Mouse (Mus musculus): ENCODE measurements around the gene Gm11084. TPM values are rescaled to one million over a fixed set of nuclear protein-coding genes. Genes with fewer than 3 reads are reported as not detected.
"Not testable (repeated sequence)": the region's sequence is repeated elsewhere in the genome, so short reads cannot be mapped to it uniquely, and the experiment has no call there.

Gm11084 gene
- polyA plus RNA-seq, 2 experiments = not detected

GRCm38 (mm10) chr2:73023803-73024202 lies 37.3 kb upstream of the Gm11084 start:
- Histone ChIP-seq H3K4me2 (replicated peaks; ENCODE audit: low read depth, low read length, severe bottlenecking) (no peak overlapping the region), H3K36me3 (ENCODE audit: control insufficient read depth, insufficient read depth, low read length) (no peaks in the 10 kb centered on the region), H3K4me3 (replicated peaks; ENCODE audit: low read length) (no peak overlapping the region), H3K9ac (ENCODE audit: low read depth, low read length, severe bottlenecking) (no peak overlapping the region), H3K27ac (replicated peaks; ENCODE audit: low read depth, low read length) (no peak overlapping the region), H3K9me3 (ENCODE audit: control insufficient read depth, low read length) (no peaks in the 10 kb centered on the region), H3K27me3 (ENCODE audit: control insufficient read depth, insufficient read depth, low read length) (no peaks in the 10 kb centered on the region), H3K4me1 (ENCODE audit: control insufficient read depth, insufficient read depth, low read length) (no peaks in the 10 kb centered on the region)
- ATAC-seq (ENCODE audit: low FRiP score, low read depth) (no peak), DNase-seq (ENCODE audit: low spot score) (no peak)
- 37% methylated on average over 6 of the region's 6 CpGs for WGBS
- TF ChIP-seq POLR2A (IDR thresholded peaks at IDR 0.05; ENCODE audit: borderline replicate concordance, extremely low read depth, insufficient read depth, insufficient read length) = no peak

GRCm38 (mm10) chr2:73021046-73021445 lies 34.5 kb upstream of the Gm11084 start:
- DNase-seq (ENCODE audit: low spot score) (no peak), ATAC-seq (ENCODE audit: low FRiP score, low read depth) (no peak)
- no peaks in the 10 kb centered on the region for H3K9me3 ChIP-seq (ENCODE audit: control insufficient read depth, low read length)
- no peaks in the 10 kb centered on the region for H3K4me1 ChIP-seq (ENCODE audit: control insufficient read depth, insufficient read depth, low read length)
- H3K4me3 ChIP-seq (replicated peaks; ENCODE audit: low read length) = no peak overlapping the region
- TF ChIP-seq POLR2A (IDR thresholded peaks at IDR 0.05; ENCODE audit: borderline replicate concordance, extremely low read depth, insufficient read depth, insufficient read length) = no peak
- no peak overlapping the region for H3K27ac ChIP-seq (replicated peaks; ENCODE audit: low read depth, low read length)
- no peak overlapping the region for H3K4me2 ChIP-seq (replicated peaks; ENCODE audit: low read depth, low read length, severe bottlenecking)
- H3K27me3 ChIP-seq (ENCODE audit: control insufficient read depth, insufficient read depth, low read length) = no peaks in the 10 kb centered on the region
- WGBS = 83% methylated on average over 6 of the region's 6 CpGs
- no peak overlapping the region for H3K9ac ChIP-seq (ENCODE audit: low read depth, low read length, severe bottlenecking)
- no peaks in the 10 kb centered on the region for H3K36me3 ChIP-seq (ENCODE audit: control insufficient read depth, insufficient read depth, low read length)

GRCm38 (mm10) chr2:73019371-73020146 lies 33.0 kb upstream of the Gm11084 start:
- Histone ChIP-seq H3K4me1 (ENCODE audit: control insufficient read depth, insufficient read depth, low read length) (no peaks in the 10 kb centered on the region), H3K36me3 (ENCODE audit: control insufficient read depth, insufficient read depth, low read length) (no peaks in the 10 kb centered on the region), H3K9me3 (ENCODE audit: control insufficient read depth, low read length) (no peaks in the 10 kb centered on the region), H3K4me2 (replicated peaks; ENCODE audit: low read depth, low read length, severe bottlenecking) (no peak overlapping the region), H3K4me3 (replicated peaks; ENCODE audit: low read length) (no peak overlapping the region), H3K9ac (ENCODE audit: low read depth, low read length, severe bottlenecking) (no peak overlapping the region), H3K27me3 (ENCODE audit: control insufficient read depth, insufficient read depth, low read length) (no peaks in the 10 kb centered on the region), H3K27ac (replicated peaks; ENCODE audit: low read depth, low read length) (no peak overlapping the region)
- no peak for TF ChIP-seq POLR2A (IDR thresholded peaks at IDR 0.05; ENCODE audit: borderline replicate concordance, extremely low read depth, insufficient read depth, insufficient read length)
- no peak for ATAC-seq (ENCODE audit: low FRiP score, low read depth)
- 72% methylated on average over 9 of the region's 9 CpGs for WGBS
- DNase-seq (ENCODE audit: low spot score) = no peak

GRCm38 (mm10) chr2:73014063-73014462 lies 27.5 kb upstream of the Gm11084 start:
- not testable (repeated sequence) for H3K9ac ChIP-seq (ENCODE audit: low read depth, low read length, severe bottlenecking); H3K27me3 ChIP-seq (ENCODE audit: control insufficient read depth, insufficient read depth, low read length); DNase-seq (ENCODE audit: low spot score); ATAC-seq (ENCODE audit: low FRiP score, low read depth); H3K4me1 ChIP-seq (ENCODE audit: control insufficient read depth, insufficient read depth, low read length); H3K4me2 ChIP-seq (replicated peaks; ENCODE audit: low read depth, low read length, severe bottlenecking); H3K36me3 ChIP-seq (ENCODE audit: control insufficient read depth, insufficient read depth, low read length); H3K9me3 ChIP-seq (ENCODE audit: control insufficient read depth, low read length); H3K4me3 ChIP-seq (replicated peaks; ENCODE audit: low read length); H3K27ac ChIP-seq (replicated peaks; ENCODE audit: low read depth, low read length)
- 83% methylated on average over 9 of the region's 9 CpGs for WGBS

GRCm38 (mm10) chr2:73012636-73013035 lies 26.1 kb upstream of the Gm11084 start:
- H3K27me3 ChIP-seq (ENCODE audit: control insufficient read depth, insufficient read depth, low read length) = no peaks in the 10 kb centered on the region
- no peak overlapping the region for H3K4me2 ChIP-seq (replicated peaks; ENCODE audit: low read depth, low read length, severe bottlenecking)
- DNase-seq (ENCODE audit: low spot score) (peak; percentile 60), ATAC-seq (ENCODE audit: low FRiP score, low read depth) (no peak)
- no peak overlapping the region for H3K27ac ChIP-seq (replicated peaks; ENCODE audit: low read depth, low read length)
- no peaks in the 10 kb centered on the region for H3K4me1 ChIP-seq (ENCODE audit: control insufficient read depth, insufficient read depth, low read length)
- no peak for TF ChIP-seq POLR2A (IDR thresholded peaks at IDR 0.05; ENCODE audit: borderline replicate concordance, extremely low read depth, insufficient read depth, insufficient read length)
- WGBS = 71% methylated on average over 16 of the region's 20 CpGs
- no peaks in the 10 kb centered on the region for H3K36me3 ChIP-seq (ENCODE audit: control insufficient read depth, insufficient read depth, low read length)
- H3K9me3 ChIP-seq (ENCODE audit: control insufficient read depth, low read length) = peaks cover 9% of the 10 kb centered on the region; the same call in 1 of the 2 replicates
- no peak overlapping the region for H3K4me3 ChIP-seq (replicated peaks; ENCODE audit: low read length)
- no peak overlapping the region for H3K9ac ChIP-seq (ENCODE audit: low read depth, low read length, severe bottlenecking)
